Mouse (Mus musculus) embryonic stem cell, embryonic (primary cell): ENCODE measurements around the gene Enkur.
"Not testable (repeated sequence)": the region's sequence is repeated elsewhere in the genome, so short reads cannot be mapped to it uniquely, and the experiment has no call there.

Experiments used
- CTCF ChIA-PET, 4 experiments: fragments of 300-600 bp in 2 of 4; fragments of 350-600 bp in 2 of 4; sonication (Branson Sonifier 250); formaldehyde crosslinking; loops; one replicate each; lab custom pipeline; 2022; ENCODE audit warnings: inconsistent platforms in 2 of 4; lab: Charles Lee
- POLR2A ChIA-PET, 4 experiments: fragments of 300-600 bp in 2 of 4; fragments of 350-600 bp in 2 of 4; sonication (Branson Sonifier 250); formaldehyde crosslinking; loops; one replicate each; lab custom pipeline; 2022; ENCODE audit warnings: antibody characterized with exemption in 4 of 4, inconsistent platforms in 1 of 4; lab: Charles Lee

The Enkur gene

GRCm38 (mm10) chr2:21204912-21205830 is at the start of gene Enkur, which contains the start of gene Thnsl1:
TSS of gene Enkur (minus strand) at chr2:21205365.
TSS of gene Thnsl1 (plus strand) at chr2:21205724.
- POLR2A ChIA-PET = interaction anchor here in 3 of 4 experiments (0.5 to 2.1 kb wide), 15 partner anchors 13 to 1840 kb away, joined by 3 to 13 read pairs (median 3); partner anchors contain the start of gene Arhgap21 (in 1 of the 3)
- CTCF ChIA-PET = interaction anchor here in 1 of 4 experiments (0.9 kb wide), 1 partner anchor 306 kb away, joined by 3 read pairs; no protein-coding TSS in a partner anchor

- POLR2A ChIA-PET = interaction anchor here in 2 of 4 experiments (0.5 to 1.0 kb wide), 2 partner anchors 9 to 110 kb away, joined by 3 to 6 read pairs; no protein-coding TSS in a partner anchor
These were observed 49.1 kb upstream of the Enkur start for GRCm38 (mm10) chr2:21254308-21254707.

GRCm38 (mm10) chr2:21253644-21254043 is 48.5 kb upstream of the Enkur start:
- CTCF ChIA-PET = no interaction called here

More at GRCm38 (mm10) chr2:21254308-21254707, 49.1 kb upstream of the Enkur start:
- CTCF ChIA-PET = no interaction called here

GRCm38 (mm10) chr2:21245477-21246102 is 40.4 kb upstream of the Enkur start:
- POLR2A ChIA-PET = no interaction called here
- CTCF ChIA-PET = no interaction called here

More at GRCm38 (mm10) chr2:21253644-21254043, 48.5 kb upstream of the Enkur start:
- POLR2A ChIA-PET = interaction anchor here in 1 of 4 experiments (1.0 kb wide), 1 partner anchor 9 kb away, joined by 3 read pairs; no protein-coding TSS in a partner anchor

- CTCF ChIA-PET = no interaction called here
- POLR2A ChIA-PET = no interaction called here
These were observed 39.8 kb upstream of the Enkur start for GRCm38 (mm10) chr2:21244986-21245385.

GRCm38 (mm10) chr2:21244104-21244503 is 38.9 kb upstream of the Enkur start:
- CTCF ChIA-PET, POLR2A ChIA-PET: not testable (repeated sequence)

- ChIA-PET CTCF (no interaction called here), POLR2A (interaction anchor here in 1 of 4 experiments (0.8 kb wide), 1 partner anchor 337 kb away, joined by 5 read pairs; no protein-coding TSS in a partner anchor)
These were observed 31.7 kb upstream of the Enkur start for GRCm38 (mm10) chr2:21236846-21237245.

- ChIA-PET POLR2A (interaction anchor here in 2 of 4 experiments (0.6 kb wide), 2 partner anchors 337 to 1109 kb away, joined by 3 read pairs; no protein-coding TSS in a partner anchor), CTCF (no interaction called here)
These were observed 30.8 kb upstream of the Enkur start for GRCm38 (mm10) chr2:21235844-21236386.

GRCm38 (mm10) chr2:21234871-21235648 is 29.9 kb upstream of the Enkur start:
- ChIA-PET CTCF (no interaction called here), POLR2A (no interaction called here)

GRCm38 (mm10) chr2:21231147-21231546 is 26.0 kb upstream of the Enkur start:
- ChIA-PET POLR2A (interaction anchor here in 2 of 4 experiments (0.6 kb wide), 2 partner anchors 201 to 1709 kb away, joined by 4 read pairs; no protein-coding TSS in a partner anchor), CTCF (interaction anchor here in 1 of 4 experiments (0.6 kb wide), 1 partner anchor 169 kb away, joined by 4 read pairs; no protein-coding TSS in a partner anchor)

- ChIA-PET POLR2A (interaction anchor here in 1 of 4 experiments (0.6 kb wide), 1 partner anchor 202 kb away, joined by 4 read pairs; no protein-coding TSS in a partner anchor), CTCF (interaction anchor here in 2 of 4 experiments (1.0 kb wide), 2 partner anchors 331 to 332 kb away, joined by 3 to 4 read pairs; no protein-coding TSS in a partner anchor)
These were observed 25.1 kb upstream of the Enkur start for GRCm38 (mm10) chr2:21230276-21230675.

GRCm38 (mm10) chr2:21222453-21223384 is 17.6 kb upstream of the Enkur start:
- ChIA-PET CTCF (interaction anchor here in 2 of 4 experiments (0.6 to 0.7 kb wide), 2 partner anchors 48 to 1718 kb away, joined by 3 to 5 read pairs; no protein-coding TSS in a partner anchor), POLR2A (interaction anchor here in 2 of 4 experiments (0.6 to 0.9 kb wide), 2 partner anchors 9 kb away, joined by 3 to 4 read pairs; no protein-coding TSS in a partner anchor)

- ChIA-PET POLR2A (no interaction called here), CTCF (no interaction called here)
These were observed 10.1 kb upstream of the Enkur start for GRCm38 (mm10) chr2:21215284-21215683.

GRCm38 (mm10) chr2:21214322-21214721 is 9.2 kb upstream of the Enkur start:
- CTCF ChIA-PET = interaction anchor here in 1 of 4 experiments (0.6 kb wide), 1 partner anchor 236 kb away, joined by 9 read pairs; no protein-coding TSS in a partner anchor
- POLR2A ChIA-PET = interaction anchor here in 1 of 4 experiments (0.6 kb wide), 1 partner anchor 9 kb away, joined by 3 read pairs; no protein-coding TSS in a partner anchor

- CTCF ChIA-PET = no interaction called here
- POLR2A ChIA-PET = no interaction called here
These were observed 6.2 kb upstream of the Enkur start for GRCm38 (mm10) chr2:21211361-21211760.

GRCm38 (mm10) chr2:21206278-21206677 is 1.1 kb upstream of the Enkur start:
- POLR2A ChIA-PET = interaction anchor here in 2 of 4 experiments (0.6 to 2.1 kb wide), 5 partner anchors 15 to 237 kb away, joined by 3 to 4 read pairs (median 3); partner anchors contain the start of gene Arhgap21 (in 1 of the 2)
- CTCF ChIA-PET = no interaction called here
